Mouse (Mus musculus) hindbrain, postnatal 0 days (tissue): ENCODE measurements at regions not wholly inside any gene's neighbourhood (a gene's known extent, or its start where the extent isn't known, plus 50 kb on each side); places are given as distances from the start of the nearest gene placed in this dataset.

ENCODE experiments used
- ATAC-seq: fragments of 200-750 bp; cut with Nextera tagmentation; 2 replicates; pipeline ENCODE4 v1.8.0; 2017; ENCODE audit warnings: mild to moderate bottlenecking, moderate TSS enrichment, moderate library complexity
- DNase-seq: peaks from one replicate; pipeline ENCODE4 v3.0.0-alpha.2; 2015; ENCODE audit warnings: low spot score
- H3K27ac ChIP-seq: fragments of 300-500 bp; sonication (generic); 2 replicates; pipeline ENCODE4 v1.5.1; 2014; ENCODE audit warnings: mild to moderate bottlenecking
- H3K27me3 ChIP-seq: fragments of 300-500 bp; sonication (generic); 2 replicates; pipeline ENCODE4 v1.6.1; 2014; ENCODE audit warnings: low read length, mixed read lengths; ENCODE audit not compliant: insufficient read depth
- H3K36me3 ChIP-seq: fragments of 300-500 bp; sonication (generic); 2 replicates; pipeline ENCODE4 v1.6.1; 2014; ENCODE audit warnings: low read length, mixed read lengths; ENCODE audit not compliant: insufficient read depth
- H3K4me1 ChIP-seq: fragments of 300-500 bp; sonication (generic); 2 replicates; pipeline ENCODE4 v1.6.1; 2014; ENCODE audit warnings: antibody characterized with exemption, low read length, mixed read lengths; ENCODE audit not compliant: insufficient read depth
- H3K4me2 ChIP-seq: fragments of 300-500 bp; sonication (generic); 2 replicates; pipeline ENCODE4 v1.6.1; 2014; ENCODE audit warnings: low read depth, mild to moderate bottlenecking, low read length, moderate library complexity, mixed read lengths
- H3K4me3 ChIP-seq: fragments of 300-500 bp; sonication (generic); 2 replicates; pipeline ENCODE4 v1.5.1; 2014; ENCODE audit warnings: low read length
- H3K9ac ChIP-seq: fragments of 300-500 bp; sonication (generic); replicated peaks from 2 replicates; pipeline ENCODE4 v1.6.1; 2014; ENCODE audit warnings: mild to moderate bottlenecking, low read length, moderate library complexity, mixed read lengths
- H3K9me3 ChIP-seq: fragments of 300-500 bp; sonication (generic); 2 replicates; pipeline ENCODE4 v1.6.1; 2016; ENCODE audit warnings: low read length, mixed read lengths
- CTCF ChIP-seq: IDR thresholded peaks from 2 replicates; pipeline ENCODE4 v1.5.1; 2016; ENCODE audit warnings: antibody characterized with exemption, control low read depth, low read depth
- WGBS: fragments of 180-500 bp; shearing (Covaris S2); extraction: QIAGEN DNeasy Blood & Tissue Kit; methylation state at CpG from one replicate; pipeline ENCODE4 v1.1.7; 2014; 5-methylcytosine and 5-hydroxymethylcytosine counted together

DNA sequence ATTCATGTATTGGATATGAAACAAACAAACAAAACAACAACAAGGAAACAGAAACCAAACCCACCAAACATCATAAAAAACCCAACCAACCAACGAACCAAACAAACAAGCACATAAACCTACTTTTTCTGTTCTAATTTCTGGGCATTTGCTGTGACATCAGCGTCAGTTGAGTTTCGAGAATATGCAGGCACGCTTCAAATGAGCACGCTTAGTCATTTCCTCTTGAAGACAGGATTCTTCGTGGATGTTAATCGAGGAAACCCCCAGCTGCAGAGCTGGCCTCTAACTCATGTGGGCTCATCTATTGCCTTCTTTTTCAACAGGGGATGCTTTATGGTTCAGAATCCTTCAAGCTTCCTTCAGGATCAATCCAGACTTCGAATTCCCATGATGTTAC lies 187.0 kb downstream of the Gm7489 start:
- WGBS = 76% methylated on average over 8 of the region's 8 CpGs
- H3K4me3 ChIP-seq = no peak overlapping the region
- H3K4me1 ChIP-seq = no peaks in the 10 kb centered on the region
- no peak for TF ChIP-seq CTCF
- H3K4me2 ChIP-seq = no peak overlapping the region
- no peak for DNase-seq
- ATAC-seq = no peak
- H3K9me3 ChIP-seq = no peaks in the 10 kb centered on the region
- no peaks in the 10 kb centered on the region for H3K27me3 ChIP-seq
- H3K36me3 ChIP-seq = no peaks in the 10 kb centered on the region
- no peak overlapping the region for H3K9ac ChIP-seq
- H3K27ac ChIP-seq = no peak overlapping the region

GRCm38 (mm10) chr15:54091301-54091700 lies 206.6 kb downstream of the Gm7489 start:
- no peaks in the 10 kb centered on the region for H3K36me3 ChIP-seq
- no peak for DNase-seq
- no peak for ATAC-seq
- H3K27ac ChIP-seq = no peak overlapping the region
- H3K9me3 ChIP-seq = no peaks in the 10 kb centered on the region
- H3K4me3 ChIP-seq = no peak overlapping the region
- 97% methylated on average over 1 of the region's 1 CpGs for WGBS
- TF ChIP-seq CTCF = no peak
- H3K27me3 ChIP-seq = no peaks in the 10 kb centered on the region
- no peak overlapping the region for H3K4me2 ChIP-seq
- H3K9ac ChIP-seq = no peak overlapping the region
- H3K4me1 ChIP-seq = no peaks in the 10 kb centered on the region

GRCm38 (mm10) chr15:54092386-54092785 lies 207.7 kb downstream of the Gm7489 start:
- DNase-seq = no peak
- Histone ChIP-seq H3K4me2 (no peak overlapping the region), H3K9ac (no peak overlapping the region), H3K4me1 (no peaks in the 10 kb centered on the region), H3K27ac (no peak overlapping the region), H3K36me3 (no peaks in the 10 kb centered on the region), H3K4me3 (no peak overlapping the region), H3K27me3 (no peaks in the 10 kb centered on the region), H3K9me3 (no peaks in the 10 kb centered on the region)
- WGBS = 90% methylated on average over 3 of the region's 3 CpGs
- no peak for TF ChIP-seq CTCF
- ATAC-seq = no peak

- H3K27ac ChIP-seq = no peak overlapping the region
- ATAC-seq (no peak), DNase-seq (no peak)
- 92% methylated on average over 2 of the region's 2 CpGs for WGBS
- H3K9me3 ChIP-seq = no peaks in the 10 kb centered on the region
- H3K27me3 ChIP-seq = no peaks in the 10 kb centered on the region
- no peaks in the 10 kb centered on the region for H3K36me3 ChIP-seq
- no peak overlapping the region for H3K9ac ChIP-seq
- no peak overlapping the region for H3K4me2 ChIP-seq
- TF ChIP-seq CTCF = no peak
- no peak overlapping the region for H3K4me3 ChIP-seq
- no peaks in the 10 kb centered on the region for H3K4me1 ChIP-seq
Observed at GRCm38 (mm10) chr15:54097498-54097897, 212.8 kb downstream of the Gm7489 start.

- no peak for TF ChIP-seq CTCF
- WGBS = 62% methylated on average over 2 of the region's 2 CpGs
- Histone ChIP-seq H3K9me3 (no peaks in the 10 kb centered on the region), H3K27me3 (no peaks in the 10 kb centered on the region), H3K4me2 (no peak overlapping the region), H3K9ac (no peak overlapping the region), H3K4me3 (no peak overlapping the region), H3K36me3 (no peaks in the 10 kb centered on the region), H3K4me1 (no peaks in the 10 kb centered on the region), H3K27ac (no peak overlapping the region)
- ATAC-seq = no peak
- DNase-seq = no peak
Observed at GRCm38 (mm10) chr15:54112406-54112805, 227.7 kb downstream of the Gm7489 start.

DNA sequence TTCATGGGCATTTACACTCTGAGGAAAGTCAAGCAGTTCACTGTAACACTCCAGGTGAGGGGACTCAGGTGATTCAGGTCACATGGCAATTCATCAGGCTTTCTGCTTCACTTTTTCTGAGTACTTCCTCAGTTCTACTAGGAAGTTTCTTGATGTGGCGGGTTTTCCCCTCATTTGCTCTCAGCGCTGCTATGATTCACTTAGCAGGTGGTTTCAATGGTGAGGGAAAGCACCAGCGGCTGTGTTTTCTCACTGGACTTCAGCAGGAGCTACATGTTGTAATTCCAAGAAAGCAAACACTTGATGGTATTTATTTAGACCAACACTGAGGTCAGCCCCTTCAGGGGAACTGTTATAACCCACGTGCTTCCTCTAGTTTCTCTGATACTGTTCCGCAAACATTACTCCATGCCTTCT lies 229.4 kb downstream of the Gm7489 start:
- Histone ChIP-seq H3K4me2 (no peak overlapping the region), H3K27ac (no peak overlapping the region), H3K4me3 (no peak overlapping the region), H3K4me1 (no peaks in the 10 kb centered on the region), H3K36me3 (no peaks in the 10 kb centered on the region), H3K9ac (no peak overlapping the region), H3K9me3 (no peaks in the 10 kb centered on the region), H3K27me3 (no peaks in the 10 kb centered on the region)
- no peak for TF ChIP-seq CTCF
- 88% methylated on average over 5 of the region's 5 CpGs for WGBS
- ATAC-seq (no peak), DNase-seq (no peak)

GRCm38 (mm10) chr15:54117967-54118538 lies 233.3 kb downstream of the Gm7489 start:
- H3K9me3 ChIP-seq = no peaks in the 10 kb centered on the region
- TF ChIP-seq CTCF = no peak
- H3K9ac ChIP-seq = no peak overlapping the region
- DNase-seq = no peak
- WGBS = 87% methylated on average over 5 of the region's 5 CpGs
- H3K27me3 ChIP-seq = no peaks in the 10 kb centered on the region
- H3K36me3 ChIP-seq = no peaks in the 10 kb centered on the region
- H3K27ac ChIP-seq = no peak overlapping the region
- no peak overlapping the region for H3K4me2 ChIP-seq
- H3K4me1 ChIP-seq = no peaks in the 10 kb centered on the region
- no peak for ATAC-seq
- H3K4me3 ChIP-seq = no peak overlapping the region
